Mouse (Mus musculus): ENCODE measurements around the gene Slc26a9.
"Not testable (repeated sequence)": the region's sequence is repeated elsewhere in the genome, so short reads cannot be mapped to it uniquely, and the experiment has no call there.

Gene Slc26a9

DNA sequence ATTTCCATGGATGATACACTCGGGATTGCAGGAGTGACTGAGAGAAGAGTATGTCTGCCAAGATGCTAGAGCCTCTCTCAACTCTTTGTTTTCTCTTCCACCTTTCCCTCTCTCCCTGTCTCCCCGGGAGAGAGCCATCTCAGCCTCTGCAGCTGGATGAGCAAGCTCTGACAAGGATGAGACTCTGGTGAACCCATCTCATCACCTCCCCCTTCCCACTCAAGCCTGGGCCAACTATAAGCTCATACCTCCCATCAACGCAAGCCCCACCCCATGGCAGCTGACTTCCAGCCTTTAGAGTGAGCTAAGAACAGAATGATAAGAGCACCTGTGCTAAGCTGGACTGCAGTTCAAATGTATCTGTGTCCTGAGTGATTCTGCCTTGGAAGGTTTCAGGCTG, 25.5 kb downstream of the Slc26a9 start:
- no peak for DNase-seq (ENCODE audit: low spot score)

DNA sequence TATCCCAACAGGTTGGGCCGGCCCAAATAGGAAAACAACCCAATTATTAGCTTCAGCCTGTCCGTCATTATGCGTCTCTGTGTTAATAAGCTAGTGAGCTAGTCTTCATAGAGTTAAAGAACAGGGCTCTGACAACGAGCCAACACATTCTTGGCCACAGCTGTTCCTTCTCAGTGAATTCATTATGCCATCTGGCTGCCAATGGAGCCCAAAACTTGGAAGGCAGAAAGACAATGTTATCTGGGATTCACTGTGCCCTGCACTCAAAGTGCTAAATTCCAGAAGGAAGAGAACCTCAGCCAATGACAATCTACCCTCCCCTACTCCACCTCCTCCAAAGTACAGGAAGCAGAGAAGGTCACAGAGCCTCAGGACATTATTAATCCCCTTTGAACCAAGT, 26.8 kb downstream of the Slc26a9 start:
- no peak for DNase-seq (ENCODE audit: low spot score)

DNA sequence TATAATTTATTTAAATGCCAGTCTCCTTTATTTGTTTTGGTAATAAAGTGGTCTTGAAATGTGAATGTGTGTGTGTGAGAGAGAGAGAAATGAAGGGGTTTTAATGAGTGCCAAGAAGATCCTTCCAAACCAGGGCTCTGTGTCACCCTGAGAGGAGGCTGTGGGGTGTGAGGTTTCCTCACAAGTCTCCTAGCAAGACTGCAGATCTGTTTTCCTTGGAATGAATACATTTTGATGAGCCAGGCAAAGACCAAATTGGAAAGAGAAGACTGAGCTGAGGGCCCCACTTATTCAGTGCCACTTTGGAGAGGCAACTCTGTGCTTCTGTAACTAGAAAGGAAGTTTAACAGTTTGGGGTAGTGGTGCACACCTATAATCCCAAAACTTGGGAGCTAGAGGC, 27.6 kb downstream of the Slc26a9 start:
- no peak for DNase-seq (ENCODE audit: low spot score)

GRCm38 (mm10) chr1:131794591-131794990, 50.8 kb downstream of the Slc26a9 start:
- no peak for DNase-seq (ENCODE audit: low spot score)

DNA sequence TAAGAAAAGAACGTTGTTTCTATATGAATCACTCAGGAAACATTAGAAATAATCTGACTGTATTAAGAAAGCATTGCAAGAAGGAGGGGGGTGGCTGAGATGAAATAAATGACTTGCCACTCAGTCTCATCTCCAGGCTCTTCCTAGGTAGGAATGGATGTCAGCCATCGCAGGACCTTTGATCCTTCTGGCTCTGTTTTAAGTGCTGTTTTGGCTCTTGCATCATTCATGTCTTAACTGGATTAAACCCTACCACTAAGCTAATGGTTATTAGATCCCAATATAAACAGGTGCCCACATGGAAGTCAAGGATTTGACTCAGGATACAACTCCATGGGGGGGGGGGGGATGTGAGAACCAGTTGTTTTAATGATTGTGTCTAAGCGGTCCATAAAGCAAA, 51.3 kb downstream of the Slc26a9 start:
- no peak for DNase-seq (ENCODE audit: low spot score)

DNA sequence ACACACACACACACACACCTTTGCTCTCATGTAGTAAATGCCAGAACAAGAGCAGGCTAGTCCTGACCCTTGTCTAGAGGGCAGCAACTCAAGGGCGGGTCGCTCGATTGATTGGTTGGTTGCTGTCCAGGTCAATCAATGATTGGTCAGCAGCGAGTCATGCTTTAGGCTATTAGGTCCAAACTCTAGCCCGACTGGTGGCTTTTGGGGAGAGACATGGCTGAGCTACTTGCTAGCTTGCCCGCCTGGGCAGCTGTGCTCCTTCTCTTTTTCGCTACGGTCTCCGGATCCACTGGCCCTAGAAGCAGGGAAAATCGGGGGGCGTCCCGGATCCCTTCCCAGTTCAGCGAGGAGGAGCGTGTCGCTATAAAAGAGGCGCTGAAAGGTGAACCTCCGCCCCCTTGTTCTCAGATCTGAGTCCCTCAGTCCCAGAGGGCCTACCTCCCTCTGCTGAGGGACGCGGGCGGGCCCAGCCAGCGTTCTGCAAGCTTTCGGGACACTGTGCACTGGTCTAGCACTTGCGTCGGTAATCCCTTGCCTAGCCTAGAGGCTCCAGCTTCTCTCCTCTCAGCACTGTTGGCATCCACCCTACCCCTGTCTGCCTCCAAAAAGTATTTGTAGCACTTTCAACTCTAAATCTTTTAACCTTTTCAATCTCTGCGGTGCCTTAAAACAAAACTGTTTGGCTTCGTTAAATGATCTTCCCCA, 53.5 kb downstream of the Slc26a9 start, which contains the start of gene Pm20d1:
Gene Pm20d1 (plus strand): TSS at position 180 of the 708 bp plus-strand sequence.
- peak; percentile 20 for DNase-seq (ENCODE audit: low spot score)

- DNase-seq (ENCODE audit: low spot score) = no peak
Observed at GRCm38 (mm10) chr1:131800001-131800400, 56.2 kb downstream of the Slc26a9 start.

- DNase-seq (ENCODE audit: low spot score) = no peak
Observed at GRCm38 (mm10) chr1:131801071-131801470, 57.2 kb downstream of the Slc26a9 start.

DNA sequence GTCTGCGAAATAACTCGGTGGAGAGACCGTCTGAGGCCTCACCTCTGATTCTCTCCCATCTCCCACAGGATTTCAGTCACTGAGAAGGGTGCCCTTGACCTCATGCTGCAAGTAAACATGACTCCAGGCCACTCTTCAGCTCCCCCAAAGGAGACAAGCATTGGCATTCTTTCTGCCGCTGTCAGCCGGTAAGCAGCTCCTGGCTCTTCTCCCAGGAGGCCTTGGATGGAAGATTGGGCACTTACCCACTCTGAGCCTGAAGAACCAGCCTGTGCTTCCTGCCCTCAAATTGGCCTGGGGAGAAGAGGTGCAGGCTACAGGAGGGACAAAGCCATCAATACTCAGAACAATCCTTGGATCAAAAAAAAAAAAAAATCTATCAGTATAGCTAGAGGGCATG, 58.8 kb downstream of the Slc26a9 start:
- no peak for DNase-seq (ENCODE audit: low spot score)

GRCm38 (mm10) chr1:131804166-131804565, 60.3 kb downstream of the Slc26a9 start:
- DNase-seq (ENCODE audit: low spot score) = no peak

DNA sequence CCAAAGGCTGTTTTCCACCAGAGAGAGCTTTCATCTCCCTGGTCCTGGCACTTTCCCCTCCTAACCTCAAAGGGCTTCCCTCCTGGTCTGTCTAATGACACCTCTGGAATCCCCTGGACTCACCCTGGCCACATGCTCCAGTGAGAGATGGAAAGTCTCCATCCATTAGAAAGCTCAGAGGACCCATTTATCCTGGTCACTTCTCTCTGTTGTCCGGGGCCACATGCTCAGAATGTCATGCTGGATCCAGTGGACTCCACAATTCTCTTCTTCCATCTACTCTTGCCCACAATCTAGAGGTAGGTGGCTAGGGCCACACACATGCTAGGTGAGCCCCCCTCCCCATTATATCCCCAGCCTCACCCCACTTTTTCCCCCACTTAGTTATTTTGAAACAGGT, 65.2 kb downstream of the Slc26a9 start:
- DNase-seq (ENCODE audit: low spot score) = no peak

GRCm38 (mm10) chr1:131809651-131810050, 65.8 kb downstream of the Slc26a9 start:
- no peak for DNase-seq (ENCODE audit: low spot score)

DNA sequence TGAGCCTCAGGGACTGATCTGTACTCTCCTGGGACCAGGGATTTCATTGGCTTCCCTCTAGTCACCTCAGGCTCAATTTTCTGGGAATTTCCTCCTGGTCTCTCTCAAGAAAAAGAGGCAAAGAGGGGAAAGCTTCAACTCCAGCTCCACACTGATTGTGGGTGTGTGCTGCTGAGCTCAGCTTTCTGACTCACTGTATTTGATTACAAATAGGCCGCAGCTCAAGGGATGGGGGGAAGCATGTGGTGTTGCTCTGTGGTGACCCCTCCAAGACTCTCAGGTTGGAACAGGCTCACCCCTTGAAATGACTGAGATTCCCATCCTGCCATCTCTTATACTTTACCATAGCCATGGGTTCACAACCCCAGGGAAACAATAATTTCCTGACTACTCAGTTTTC, 67.6 kb downstream of the Slc26a9 start:
- no peak for DNase-seq (ENCODE audit: low spot score)

GRCm38 (mm10) chr1:131812006-131812405, 68.2 kb downstream of the Slc26a9 start:
- DNase-seq (ENCODE audit: low spot score) = no peak

DNA sequence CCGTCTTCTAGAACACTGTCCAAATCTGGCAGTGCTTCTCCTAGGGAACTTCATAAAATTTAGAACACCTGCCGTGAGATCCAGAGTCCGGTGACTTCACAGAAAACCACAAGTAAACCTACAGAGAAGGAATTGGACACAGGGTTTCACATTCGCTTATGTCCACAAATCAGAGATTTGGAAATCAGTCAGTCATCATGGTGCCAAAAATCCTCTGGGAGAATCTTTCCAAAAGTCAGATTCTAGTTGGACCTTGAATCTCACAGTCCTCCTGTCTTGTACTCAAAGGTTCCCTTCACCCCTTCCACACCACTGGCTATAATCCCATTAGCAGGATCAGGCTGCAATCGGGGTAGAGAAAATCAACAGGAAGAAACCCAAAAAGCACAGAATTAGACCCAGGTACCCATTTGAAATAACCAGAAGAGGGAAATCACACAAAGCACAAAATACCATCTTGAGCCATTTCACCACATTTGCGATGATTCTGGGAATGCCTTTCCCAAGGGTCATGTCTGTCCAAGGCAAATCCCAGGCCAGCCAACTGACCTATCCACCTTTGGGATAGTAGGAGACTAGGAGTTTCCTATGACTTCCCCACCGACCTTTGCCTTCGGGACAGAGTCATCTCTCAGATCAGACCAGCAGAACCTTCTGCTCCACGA, 68.9 kb downstream of the Slc26a9 start:
- no peak for DNase-seq (ENCODE audit: low spot score)

DNA sequence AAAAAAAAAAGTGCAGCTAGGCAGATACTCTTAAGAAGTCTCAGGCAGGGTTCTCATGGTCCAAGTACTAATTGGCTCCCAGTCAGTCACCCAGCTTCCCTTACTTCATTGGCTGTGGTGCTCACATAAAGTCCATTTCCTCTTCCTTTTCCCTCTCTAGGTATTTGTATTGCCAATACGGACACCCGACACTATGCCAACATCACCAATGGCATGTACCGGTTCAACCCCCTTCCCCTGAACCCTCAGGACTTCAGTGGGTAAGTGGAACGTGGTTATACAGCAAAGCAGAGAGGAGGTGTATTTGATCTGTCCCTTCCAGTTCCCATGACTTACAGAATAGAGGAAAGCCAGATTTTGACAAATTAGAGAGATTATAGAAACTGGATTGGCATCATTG, 69.9 kb downstream of the Slc26a9 start:
- no peak for DNase-seq (ENCODE audit: low spot score)

DNA sequence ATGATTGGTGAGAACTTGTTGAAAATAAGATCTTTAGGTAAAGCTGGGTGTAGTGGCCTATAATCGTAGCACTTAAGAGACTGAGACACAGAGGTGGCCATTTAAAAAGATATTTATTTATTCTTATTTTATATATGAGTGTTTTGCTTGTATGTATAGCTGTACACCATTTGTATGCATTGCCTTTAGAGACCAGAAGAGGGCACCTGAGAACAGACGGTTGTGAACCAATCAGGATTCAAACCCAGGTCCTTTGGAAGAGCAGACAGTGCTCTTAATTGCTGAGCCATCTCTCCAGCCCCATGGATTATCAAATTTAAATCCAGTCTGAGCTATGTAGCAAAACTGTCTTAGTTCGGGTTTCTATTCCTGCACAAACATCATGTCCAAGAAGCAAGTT, 70.4 kb downstream of the Slc26a9 start:
- no peak for DNase-seq (ENCODE audit: low spot score)

DNA sequence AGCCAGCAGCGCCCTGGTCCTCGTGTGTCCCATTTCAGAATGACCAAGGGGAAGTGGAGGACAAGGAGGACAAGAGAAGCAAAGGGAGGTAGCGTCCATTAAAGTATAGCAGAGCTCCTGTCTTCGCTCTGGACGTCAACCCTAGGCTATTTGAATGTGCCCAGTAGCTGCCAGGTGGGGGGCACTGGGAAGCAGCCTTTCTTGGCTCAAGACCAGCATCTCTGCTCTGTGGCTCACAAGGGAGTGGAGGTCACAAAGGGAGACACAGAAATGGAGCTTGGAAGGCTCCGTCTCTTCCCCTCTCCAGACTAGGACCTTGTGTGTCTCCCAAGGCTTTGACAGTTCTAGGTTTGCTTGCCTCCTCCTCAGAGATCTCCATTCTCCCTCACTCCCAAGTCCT, 73.1 kb downstream of the Slc26a9 start:
- no peak for DNase-seq (ENCODE audit: low spot score)

- DNase-seq (ENCODE audit: low spot score) = not testable (repeated sequence)
Observed at GRCm38 (mm10) chr1:131820353-131820752, 76.5 kb downstream of the Slc26a9 start.

GRCm38 (mm10) chr1:131820887-131821328, 77.1 kb downstream of the Slc26a9 start:
- DNase-seq (ENCODE audit: low spot score) = no peak
